Mouse (Mus musculus) MEL-GATA-1-ER (cell line): Measurements from ENCODE around the gene Olfr807.

Experiments
- DNase-seq: peaks from one replicate; pipeline ENCODE4 v3.0.0-alpha.2; 2012; ENCODE audit warnings: low read depth; ENCODE audit errors: extremely low read depth

Gene Olfr807

GRCm38 (mm10) chr10:129757693-129758092 lies at the start of gene Olfr807:
TSS of gene Olfr807 (minus strand) at chr10:129757793.
- DNase-seq = no peak

DNA sequence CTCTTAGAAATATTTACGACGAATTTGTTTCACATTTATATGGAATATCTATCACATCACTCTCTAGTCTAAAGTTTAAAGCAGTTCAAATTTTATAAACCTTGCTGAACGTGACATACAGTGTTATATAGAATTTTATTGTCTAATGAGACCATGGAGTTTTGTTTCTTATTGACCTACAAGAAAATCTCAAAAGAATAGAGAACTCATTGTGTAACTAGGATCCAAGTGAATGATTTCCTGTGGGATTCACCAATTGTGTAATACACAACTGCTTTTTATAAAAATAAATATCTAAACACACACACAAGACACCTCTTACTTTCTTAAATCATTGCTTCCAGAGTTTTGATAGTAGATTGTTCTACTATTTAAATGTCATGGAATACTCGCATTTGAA lies 46.7 kb upstream of the Olfr807 start, which contains the start of gene Olfr811:
Gene Olfr811, minus strand, starts transcription at position 101 of the 400 bp plus-strand sequence.
- DNase-seq = no peak

DNA sequence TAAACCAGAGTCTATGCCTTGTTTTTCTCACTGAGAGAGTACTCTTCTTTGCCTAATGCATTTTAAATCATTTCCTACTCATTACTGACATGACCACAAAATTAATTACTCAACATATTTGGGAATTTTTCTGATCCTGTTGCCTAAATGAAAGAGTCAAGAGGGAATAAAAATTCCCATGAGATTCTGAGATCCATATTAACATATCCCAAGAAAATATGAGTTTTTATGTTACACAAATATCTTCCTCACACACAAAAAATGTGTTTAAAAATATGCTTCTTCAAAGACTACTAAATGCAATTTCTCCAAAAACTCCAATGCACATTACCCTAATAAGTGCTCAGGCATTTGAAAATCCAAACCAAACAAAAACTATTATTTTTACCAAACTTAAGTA lies 37.2 kb upstream of the Olfr807 start, which contains the start of gene Olfr810:
Gene Olfr810, minus strand, starts transcription at position 101 of the 400 bp plus-strand sequence.
- no peak for DNase-seq

- no peak for DNase-seq
Measured at GRCm38 (mm10) chr10:129778123-129778522, 20.5 kb upstream of the Olfr807 start.

DNA sequence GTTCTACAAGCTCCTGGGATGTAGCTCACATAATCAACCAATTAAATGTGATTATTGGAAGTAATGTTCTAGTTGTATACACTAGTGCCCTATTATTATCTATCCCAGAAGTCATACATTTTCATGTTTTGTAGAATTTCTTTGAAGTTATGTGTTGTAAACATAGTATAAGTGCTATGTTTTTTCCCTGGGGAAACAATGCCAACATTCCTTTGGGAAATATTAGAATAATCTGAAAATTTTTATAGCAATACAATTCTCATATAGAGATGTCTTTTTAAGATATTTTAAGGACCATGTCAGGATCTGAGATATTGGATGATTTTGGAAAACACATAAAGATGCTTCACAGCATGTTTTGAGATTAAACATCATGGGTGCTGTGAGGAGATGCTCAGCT lies 16.7 kb upstream of the Olfr807 start, which contains the start of gene Olfr809:
Gene Olfr809, plus strand, starts transcription at position 301 of the 400 bp plus-strand sequence.
- DNase-seq = no peak

GRCm38 (mm10) chr10:129765182-129765581 lies 7.6 kb upstream of the Olfr807 start, which contains the start of gene Olfr808:
TSS of gene Olfr808 (plus strand) at chr10:129765482.
- no peak for DNase-seq

DNA sequence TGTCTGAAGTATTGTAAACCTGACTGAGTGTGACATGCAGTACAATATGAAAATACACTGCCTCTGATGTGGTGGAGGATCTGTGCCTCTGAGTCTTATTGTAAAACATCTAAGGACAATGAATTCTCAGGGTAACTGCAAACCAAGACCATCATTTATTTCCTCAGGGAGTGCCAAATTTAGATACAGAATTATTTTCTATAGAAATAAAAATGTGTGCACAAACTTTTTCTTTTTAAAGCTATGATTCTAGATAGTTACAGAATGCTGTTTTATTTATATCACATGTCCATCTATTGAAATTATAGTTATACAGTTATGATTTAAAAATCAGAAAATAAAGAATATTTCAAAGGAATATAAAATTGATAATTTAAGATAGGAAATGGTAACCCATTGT lies 15.8 kb downstream of the Olfr807 start, which contains the start of gene Olfr806:
Gene Olfr806, minus strand, starts transcription at position 101 of the 400 bp plus-strand sequence.
- DNase-seq = no peak

DNA sequence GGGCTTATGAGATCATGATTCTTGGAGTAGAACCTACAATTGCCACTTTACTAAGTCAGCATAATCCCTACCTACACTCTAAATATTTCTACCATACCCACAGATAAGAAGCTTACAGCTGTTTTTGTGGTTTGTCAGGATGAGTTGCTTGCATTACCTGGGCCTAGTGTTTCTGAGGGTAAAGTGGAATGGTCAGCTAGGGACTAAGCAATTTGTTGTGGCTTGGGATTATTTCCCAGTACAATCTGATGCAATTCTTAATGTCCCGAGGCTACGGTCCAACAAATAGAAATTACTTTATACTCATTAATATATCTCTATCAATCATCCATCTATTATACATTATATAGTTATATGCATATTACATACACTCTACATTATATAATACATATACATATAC lies 28.3 kb downstream of the Olfr807 start, which contains the start of gene Olfr805:
Gene Olfr805, minus strand, starts transcription at position 101 of the 400 bp plus-strand sequence.
- DNase-seq = no peak
